Mouse (Mus musculus): ENCODE measurements around the gene Lrrc34.

GRCm38 (mm10) chr3:30608999-30609398 lies 38.7 kb downstream of the Lrrc34 start:
- TF ChIP-seq POLR2A (IDR thresholded peaks at IDR 0.05; ENCODE audit: borderline replicate concordance, control insufficient read depth, low read depth, low read length), result no peak
- no peak for TF ChIP-seq CTCF (IDR thresholded peaks at IDR 0.05; ENCODE audit: control insufficient read depth, insufficient read depth, low read length)

All from bone marrow, adult 2 months (tissue).